Mouse (Mus musculus) lung, postnatal 36 days (tissue): ENCODE measurements around the gene Polr2a.

Experiments
- DNase-seq: peaks from one replicate; pipeline ENCODE4 v3.0.0; 2022; ENCODE audit warnings: mixed read lengths

Gene Polr2a

DNA sequence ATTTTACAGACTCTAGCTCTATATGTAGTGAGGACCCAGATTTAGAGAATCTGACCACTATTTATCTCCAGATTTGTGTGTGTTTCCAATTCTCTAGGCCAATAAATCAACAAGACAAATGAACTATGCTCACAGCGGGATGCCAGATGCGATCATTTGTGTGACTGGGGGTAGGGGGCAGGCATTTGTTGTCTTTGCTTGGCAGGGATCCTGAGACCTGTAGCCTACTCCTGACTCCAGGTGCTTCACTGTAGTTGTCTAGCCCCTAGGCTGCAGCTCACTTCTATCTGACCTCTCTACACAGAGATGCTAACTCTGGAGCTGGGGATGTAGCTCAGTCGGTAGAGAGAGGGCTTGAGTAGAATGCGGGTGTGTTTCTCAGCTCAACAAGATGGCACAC is 23.4 kb upstream of the Polr2a start:
- DNase-seq, result no peak

DNA sequence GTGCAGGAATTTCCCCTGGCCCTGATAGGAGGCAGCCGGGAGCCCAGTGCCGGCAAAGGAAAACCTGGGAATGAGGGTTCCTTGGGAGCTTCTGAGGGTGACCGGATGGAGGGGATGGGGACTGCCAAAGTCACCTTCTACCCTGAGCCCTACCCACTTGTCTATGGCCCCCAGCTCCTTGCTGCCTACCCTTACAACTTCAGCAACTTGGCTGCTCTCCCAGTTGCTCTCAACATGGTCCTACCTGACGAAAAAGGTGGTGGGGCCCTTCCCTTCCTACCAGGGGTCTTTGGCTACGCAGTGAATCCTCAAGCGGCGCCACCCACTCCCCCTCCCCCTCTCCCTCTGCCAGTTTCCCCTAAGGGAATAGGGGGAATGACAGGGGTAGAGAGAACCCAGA is 20.5 kb upstream of the Polr2a start:
- DNase-seq, result no peak

DNA sequence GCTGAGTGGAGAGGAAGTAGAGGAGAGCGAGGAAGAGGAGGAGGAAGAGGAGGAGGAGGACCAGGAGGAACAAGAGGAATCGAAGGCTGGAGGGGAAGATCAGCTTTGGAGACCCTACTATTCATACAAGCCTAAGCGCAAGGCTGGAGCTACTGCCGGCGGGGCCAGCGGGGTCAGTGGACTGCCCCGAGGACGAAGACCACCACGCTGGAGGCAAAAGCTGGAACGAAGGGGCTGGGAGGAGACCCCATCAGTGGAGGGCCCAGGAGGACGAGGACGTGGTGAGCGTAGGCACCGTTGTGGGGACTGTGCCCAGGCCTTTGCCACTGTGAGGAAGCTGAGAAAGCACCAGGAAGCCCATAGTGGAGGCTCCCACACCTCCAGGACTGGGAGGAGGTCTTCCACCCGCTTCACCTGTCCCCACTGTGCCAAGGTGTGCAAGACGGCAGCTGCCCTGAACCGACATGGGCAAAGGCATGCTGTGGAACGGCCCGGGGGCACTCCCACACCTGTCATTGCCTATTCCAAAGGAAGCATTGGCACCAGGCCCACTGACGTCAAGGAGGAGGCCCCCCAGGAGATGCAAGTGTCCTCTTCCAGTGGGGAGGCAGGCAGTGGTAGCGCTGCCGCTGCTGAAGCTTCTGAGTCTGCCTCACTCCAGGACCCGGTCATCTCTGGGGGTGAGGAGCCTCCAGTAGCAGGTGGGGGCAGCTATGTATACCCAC is 20.0 kb upstream of the Polr2a start:
- no peak for DNase-seq

DNA sequence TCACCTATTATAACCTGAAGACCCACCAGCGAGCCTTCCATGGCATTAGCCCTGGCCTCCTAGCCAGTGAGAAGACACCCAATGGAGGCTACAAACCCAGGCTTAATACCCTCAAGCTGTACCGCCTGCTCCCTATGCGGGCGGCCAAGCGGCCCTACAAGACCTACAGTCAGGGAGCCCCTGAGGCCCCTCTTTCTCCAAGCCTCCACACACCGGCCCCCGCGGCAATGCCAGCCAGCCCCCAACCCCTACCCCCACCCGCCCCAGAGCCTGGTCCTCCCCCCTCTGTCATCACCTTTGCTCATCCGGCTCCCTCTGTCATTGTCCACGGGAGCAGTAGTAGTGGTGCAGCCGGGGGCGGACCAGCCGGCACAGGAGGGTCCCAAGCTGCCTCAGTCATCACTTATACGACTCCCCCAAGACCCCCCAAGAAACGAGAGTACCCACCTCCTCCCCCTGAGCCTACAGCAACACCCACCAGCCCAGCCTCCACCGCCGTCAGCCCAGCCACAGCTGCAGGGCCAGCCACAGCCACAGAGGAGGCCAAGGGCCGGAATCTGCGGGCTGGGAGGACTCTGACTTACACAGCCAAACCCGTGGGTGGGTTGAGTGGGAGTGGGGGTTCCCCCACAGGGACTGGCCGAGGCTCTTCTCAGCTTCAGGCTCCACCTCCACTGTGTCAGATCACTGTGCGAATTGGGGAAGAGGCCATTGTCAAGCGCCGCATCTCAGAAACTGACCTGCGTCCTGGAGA is 19.2 kb upstream of the Polr2a start:
- DNase-seq, result peak; percentile 59

DNA sequence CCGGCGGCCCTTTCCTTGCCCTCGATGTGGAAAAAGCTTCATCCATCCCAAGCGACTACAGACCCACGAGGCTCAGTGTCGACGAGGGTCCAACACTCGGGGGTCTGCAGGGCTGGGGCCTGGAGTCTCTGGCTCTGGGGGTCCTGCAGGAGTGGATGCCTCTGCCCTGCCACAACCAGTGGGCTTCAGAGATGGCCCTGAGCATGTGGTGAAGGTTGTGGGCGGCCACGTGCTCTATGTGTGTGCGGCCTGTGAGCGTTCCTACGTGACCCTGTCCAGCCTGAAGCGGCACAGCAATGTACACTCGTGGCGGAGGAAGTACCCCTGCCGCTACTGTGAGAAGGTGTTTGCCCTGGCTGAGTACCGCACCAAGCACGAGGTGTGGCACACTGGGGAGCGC is 18.1 kb upstream of the Polr2a start:
- DNase-seq, result no peak

DNA sequence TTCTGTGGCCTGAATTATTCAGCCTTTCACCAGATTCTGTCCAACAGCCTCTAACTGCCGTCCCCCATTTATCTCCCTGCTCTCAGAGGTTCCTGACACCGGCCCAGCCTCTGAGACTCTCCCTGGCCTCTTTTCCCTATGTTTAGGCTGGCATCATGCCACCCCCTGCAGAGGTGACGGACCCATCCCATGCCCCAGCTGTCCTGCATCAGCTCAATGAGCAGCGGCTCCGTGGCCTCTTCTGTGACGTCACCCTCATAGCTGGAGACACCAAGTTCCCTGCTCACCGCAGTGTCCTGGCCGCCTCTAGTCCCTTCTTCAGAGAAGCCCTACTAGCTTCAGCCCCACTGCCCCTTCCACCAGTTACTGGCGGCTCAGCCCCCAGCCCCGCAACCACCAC is 17.3 kb upstream of the Polr2a start:
- no peak for DNase-seq

DNA sequence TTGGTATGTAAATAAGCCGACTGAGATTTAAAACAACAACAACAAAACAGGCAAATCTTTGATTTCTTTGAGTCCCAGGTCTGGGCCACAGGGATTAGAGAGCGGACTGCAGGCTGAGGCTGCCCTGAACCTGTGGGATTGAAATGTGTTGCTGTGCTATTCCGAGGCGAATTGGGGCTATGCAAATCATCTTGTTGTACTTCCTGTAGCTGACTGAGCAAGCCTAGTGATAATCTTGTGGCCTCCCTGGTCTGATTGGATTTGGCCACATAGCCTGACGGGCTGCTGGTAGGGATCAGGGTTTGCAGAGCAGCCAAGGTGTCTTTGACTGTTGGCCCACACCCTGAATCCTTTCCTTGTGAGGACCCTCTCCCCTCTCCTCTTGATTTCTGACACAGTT is 16.5 kb upstream of the Polr2a start:
- no peak for DNase-seq

DNA sequence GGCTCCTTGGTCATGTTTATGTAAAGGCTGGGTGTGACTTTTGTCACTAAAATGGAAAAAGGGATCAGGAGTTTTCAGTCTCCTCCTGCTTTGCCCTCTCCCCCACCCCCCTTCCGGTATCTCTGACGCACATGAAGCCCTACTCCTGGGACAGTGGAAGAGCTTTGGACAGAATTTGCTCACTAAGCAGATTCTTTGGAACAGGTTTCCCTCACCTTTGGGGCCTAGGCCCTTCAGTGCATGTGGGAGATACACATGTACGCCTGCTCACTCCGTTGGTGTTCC is 9.1 kb upstream of the Polr2a start:
- DNase-seq, result peak; percentile 71

DNA sequence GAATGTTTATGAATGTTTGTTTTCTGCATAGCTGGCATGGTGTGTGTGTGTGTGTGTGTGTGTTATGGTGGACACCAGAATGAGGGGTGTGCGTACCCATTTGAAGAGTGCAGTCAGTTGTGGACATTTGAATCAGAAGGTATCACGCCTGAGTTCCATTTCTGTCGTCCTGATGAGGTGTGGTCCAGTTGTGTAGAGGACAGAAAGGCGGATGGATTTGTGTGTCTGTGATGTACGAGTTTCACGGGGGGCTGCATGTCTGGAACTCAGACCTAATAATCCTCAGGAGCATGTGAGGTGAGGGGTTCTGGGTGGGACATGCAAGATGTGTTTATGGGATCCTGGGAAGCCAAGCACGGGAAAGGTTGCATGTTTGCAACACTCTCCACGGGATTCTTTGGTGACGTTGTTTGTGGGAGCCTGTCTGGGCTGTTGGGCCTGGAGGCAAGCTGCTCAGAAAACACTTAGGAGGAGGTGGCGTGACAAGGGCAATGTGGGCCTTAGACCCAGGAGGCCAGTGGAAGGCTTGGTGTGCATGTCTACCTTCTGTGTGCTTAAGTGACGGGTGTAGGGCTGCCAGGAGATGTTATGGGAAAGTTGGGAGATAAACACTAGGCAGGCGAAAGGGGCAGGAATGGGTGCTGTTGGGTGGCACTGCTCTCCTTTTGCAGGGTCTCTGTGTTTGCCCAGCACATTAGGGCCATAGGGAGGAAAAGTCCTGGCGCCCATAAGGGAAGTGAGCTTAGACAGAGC is 8.6 kb upstream of the Polr2a start:
- DNase-seq, result peak; percentile 41

DNA sequence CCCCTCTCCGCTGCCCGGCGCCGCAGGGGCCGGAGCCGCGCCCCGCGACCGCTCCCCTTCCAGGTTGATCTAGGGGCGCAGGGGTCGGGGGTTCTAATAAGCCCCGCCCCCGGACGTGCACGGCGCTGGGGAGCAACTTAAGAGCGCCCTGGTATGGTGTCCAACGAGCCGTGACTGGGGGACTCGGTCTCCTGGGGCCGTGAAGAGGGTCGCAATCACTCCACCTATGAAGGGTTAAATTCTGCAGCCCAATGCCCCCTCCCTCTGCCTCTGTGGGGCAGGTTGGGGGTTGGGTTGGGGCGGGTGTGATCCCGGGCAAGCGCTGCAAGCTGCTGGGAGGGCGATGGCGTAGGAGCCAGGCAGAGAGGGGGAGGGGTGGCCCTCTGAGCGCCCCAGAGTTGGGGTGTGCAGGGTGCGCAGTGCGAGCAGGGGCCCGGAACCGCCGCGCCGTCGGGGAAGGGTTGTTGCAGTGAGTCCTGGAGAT is 7.7 kb upstream of the Polr2a start:
- peak; percentile 79 for DNase-seq

DNA sequence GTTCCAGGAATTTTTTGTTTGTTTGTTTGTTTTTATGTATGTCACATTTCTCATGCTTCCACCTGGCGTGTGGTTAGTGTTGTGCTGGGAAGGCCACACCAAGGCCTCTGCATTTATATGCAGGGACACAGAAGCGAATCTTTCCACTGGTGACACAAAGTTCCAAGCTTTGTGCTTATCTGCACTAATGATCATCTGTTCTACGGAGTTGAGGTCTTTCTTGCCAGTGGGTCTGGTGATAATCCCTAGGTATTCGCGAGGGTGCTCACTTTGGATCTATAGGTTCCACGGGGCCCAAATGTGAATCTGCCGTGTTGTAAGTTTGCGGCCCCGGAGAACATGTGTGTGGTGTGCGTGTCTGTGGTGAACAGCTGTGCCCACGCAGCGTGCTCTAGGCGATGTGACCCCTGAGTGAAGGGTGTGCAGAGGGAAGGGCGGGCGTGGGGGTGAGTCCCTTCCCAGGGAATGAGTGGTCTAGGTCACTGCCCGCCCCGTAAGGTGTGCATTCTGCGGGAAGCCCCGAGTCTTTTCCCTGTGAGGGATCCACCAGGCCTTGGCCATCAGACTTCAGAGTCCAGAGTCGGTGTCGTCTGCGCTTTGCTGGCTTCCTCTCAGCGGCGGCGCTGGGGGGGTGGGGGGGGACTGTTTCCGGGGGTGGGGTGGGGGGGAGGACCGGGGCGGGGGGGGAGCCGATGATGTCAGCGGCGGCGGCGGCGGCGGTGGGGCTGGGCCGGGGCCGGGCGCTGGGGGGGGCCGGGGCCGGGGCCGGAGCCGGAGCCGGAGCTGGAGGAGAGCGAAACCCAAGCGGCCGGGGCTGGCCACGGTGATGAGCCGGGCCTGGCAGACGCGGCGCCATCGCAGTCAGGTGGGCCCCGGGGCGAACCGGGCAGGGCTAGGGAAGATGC is 7.0 kb upstream of the Polr2a start, which contains the start of gene Zbtb4:
Gene Zbtb4 (plus strand): TSS at position 692 of the 905 bp plus-strand sequence.
- DNase-seq, result peak; percentile 60

DNA sequence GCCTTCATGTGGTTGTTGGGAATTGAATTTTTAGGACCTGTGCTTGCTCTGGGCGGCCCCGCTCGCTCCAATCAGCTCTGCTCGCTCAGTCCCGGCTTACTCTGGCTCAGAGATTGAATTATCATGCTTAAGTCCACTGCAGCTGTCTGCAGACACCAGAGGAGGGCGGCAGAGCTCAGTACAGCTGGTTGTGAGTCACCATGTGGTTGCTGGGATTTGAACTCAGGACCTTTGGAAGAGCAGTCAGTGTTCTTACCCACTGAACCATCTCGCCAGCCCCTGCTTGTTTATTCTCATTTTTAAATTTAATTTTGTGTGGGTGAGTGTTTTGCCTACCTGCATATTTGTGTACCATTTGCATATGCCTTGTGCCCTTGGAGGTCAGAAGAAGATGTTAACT is 5.1 kb upstream of the Polr2a start:
- DNase-seq, result peak; percentile 36

DNA sequence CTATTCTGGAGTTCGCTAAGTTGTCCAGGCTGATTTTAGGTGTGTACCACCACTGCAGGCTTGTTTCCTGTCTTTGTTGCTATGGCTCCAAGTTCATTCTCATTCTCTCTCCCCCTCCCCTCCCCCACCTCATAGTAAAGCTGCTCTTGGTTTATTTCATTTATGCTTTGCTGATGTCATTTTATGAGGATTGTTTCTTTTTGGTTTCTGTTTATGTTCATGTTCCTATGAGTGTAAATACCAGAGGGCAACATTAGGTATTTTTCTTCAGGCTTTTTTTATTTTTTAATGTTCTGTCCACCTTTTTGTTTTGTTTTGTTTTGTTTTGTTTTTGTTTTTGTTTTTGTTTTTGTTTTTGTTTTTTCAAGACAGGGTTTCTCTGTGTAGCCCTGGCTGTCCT is 3.4 kb upstream of the Polr2a start, which contains the start of gene Slc35g3:
Gene Slc35g3 (minus strand): TSS at position 101 of the 400 bp plus-strand sequence.
- DNase-seq, result no peak

DNA sequence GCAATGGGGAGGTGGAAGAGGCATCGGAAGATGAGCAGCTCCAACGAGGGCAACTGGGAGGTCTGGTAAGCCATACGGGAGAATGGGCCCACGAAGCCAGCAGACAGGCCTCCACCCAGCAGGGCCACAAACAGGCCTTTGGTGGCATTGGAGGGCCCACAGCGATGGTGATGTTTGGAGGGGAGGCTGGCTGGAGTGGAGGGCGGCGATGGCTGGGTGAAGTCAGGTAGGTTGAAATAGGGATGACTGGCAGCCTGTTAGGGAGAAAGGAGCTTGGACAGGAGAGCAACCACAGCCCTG is 2.4 kb upstream of the Polr2a start:
- DNase-seq, result no peak

DNA sequence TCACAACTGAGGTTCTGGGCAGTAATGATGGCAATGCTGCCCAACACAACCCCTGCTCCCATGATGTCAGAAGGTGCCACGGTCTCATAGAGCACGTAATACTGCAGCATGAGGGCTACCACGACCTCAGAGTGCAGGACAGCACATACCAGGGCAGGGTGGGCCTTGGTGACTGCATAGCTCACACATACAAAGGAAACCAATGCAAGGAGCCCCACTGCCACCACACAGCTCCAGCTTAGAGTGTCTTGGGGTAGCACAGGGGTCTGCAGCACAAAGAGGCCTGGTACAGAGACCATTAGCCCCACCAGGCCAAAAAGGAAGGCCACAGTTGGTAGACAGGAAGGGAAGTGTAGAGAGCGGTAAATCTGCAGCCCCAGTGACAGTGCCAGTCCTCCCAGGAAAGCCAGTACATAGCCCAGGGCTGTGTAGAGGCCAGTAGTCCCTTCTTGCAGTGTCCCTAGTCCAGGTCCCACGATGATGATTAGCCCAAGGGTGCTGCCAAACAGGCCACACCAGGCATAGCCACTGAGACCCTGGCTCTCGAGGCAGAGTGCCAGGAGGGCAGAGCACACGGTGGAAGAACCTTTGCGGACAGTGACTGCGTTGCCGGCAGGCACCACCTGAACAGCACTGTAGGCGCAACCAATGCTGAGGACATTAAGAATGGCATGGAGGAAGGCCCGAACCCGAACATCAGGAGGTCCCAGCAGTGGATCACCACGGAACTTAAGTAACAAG is 1.9 kb upstream of the Polr2a start:
- no peak for DNase-seq

DNA sequence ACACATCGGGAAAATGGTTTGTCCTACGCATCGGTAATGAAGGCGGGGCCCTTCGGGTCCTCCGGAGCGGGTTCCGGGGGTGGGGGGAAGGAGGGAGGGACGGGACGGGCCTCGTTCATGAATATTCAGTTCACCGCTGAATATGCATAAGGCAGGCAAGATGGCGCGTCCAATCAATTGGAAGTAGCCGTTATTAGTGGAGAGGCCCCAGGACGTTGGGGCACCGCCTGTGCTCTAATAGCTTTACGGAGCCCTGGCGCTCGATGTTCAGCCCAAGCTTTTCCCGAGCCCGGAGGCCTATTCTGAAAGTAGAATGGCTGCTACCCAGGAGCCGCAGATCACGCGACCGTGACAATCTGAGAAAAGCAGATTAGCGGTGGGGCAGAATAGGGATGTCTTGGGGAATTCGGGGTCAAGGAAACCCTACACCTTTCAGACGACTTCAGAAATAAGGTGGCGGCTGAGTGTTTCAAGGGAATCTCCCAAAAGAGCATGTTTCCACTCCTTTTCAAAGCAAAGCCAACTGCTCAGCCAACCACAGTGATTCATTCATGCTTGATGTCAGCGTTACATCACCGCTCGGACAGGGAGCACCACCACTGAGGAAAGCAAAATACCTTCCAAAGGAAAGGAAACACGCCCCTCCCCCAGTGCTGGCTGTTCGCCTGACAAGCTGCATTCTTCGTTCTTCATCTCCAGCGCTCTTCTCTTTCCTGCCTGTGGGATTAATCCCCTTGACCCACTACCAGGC is 709 bp upstream of the Polr2a start:
- DNase-seq, result peak; percentile 95

DNA sequence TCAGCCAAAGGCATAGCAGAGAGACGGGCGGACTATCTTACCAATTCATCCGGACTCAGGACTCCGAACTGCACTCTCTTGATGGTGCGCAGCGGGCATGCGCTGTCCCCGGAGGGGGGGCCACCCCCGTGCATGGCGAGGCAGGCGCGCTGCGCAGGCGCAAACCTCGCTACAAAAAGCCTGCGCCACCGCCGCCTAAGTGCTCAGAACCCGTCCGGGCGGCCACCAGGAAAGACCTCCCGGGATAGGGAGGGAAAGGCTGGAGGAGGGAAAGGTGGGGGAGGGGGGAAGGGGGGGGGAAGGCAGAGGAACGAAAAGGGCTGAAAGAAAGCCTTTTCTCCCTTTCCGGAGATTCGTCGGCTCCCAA is 364 bp downstream of the Polr2a start:
- DNase-seq, result peak; percentile 97

DNA sequence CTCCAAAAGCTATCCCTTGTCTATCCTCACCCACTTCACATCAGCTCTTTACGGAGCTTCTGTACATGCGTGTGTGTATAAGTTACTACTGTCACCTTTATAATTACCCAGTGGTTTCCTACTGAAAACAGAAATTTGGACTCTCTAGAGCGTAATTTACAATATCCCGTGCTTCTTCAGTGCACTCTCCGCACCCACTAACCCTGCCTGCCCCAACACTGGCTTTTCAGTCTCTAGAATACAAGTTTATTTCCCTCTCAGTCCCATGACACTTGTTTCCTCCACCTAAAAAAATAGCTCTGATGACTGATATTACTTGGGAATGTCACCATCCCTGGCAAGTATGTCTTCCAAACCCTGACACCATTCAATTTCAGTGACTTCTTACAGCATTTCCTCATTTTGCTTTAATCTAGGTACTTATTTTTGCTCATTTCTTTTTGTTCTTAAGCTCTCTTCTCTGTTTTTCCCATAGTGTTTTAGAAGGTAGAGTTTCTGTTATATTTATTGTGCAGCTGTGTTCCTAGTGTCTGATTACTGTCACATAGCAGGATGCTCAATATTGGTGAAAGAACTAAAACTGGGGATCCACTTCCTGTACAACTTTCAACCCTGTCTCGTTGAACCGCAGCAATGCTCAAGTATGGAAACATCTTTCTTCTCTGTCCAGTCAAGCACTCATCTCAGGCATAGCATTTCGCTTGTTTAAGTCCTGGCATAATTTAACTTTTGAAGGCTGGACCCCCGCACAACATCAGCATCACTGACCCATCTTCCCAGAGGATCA is 941 bp downstream of the Polr2a start:
- DNase-seq, result no peak

DNA sequence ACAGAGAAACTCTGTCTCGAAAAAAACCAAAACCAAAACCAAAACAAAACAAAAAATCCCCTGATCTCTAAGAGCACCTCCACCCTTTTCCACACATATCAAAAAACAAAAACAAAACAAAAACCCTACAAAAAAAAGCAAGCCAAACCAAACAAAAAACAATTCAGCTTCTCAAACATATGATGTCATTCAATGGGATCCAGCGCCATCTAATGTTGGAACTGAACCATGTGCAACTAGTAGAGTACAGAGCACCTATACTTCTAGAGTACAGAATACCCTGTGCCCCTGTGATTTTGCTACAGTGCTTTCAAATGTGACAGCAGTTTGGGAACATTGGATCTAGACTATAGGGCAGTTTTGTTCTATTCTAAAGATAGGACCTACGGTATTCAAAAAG is 3.7 kb downstream of the Polr2a start:
- peak; percentile 66 for DNase-seq

DNA sequence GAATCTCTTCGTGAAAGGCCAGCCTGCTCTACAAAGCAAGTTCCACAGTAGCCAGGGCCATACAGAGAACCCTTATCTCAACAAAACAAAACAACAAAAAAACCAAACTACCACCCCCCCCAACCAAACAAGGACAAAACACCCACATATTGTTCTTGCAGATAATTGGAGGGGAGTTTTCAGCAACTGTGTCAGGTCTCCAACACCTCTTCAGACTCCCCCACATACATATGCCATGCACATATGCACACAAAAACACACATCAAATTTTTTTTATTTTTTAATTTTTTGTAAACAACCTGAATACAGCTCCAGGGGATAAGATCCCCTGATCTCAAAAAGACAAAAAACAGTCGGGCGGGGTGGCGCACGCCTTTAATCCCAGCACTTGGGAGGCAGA is 4.2 kb downstream of the Polr2a start:
- no peak for DNase-seq

DNA sequence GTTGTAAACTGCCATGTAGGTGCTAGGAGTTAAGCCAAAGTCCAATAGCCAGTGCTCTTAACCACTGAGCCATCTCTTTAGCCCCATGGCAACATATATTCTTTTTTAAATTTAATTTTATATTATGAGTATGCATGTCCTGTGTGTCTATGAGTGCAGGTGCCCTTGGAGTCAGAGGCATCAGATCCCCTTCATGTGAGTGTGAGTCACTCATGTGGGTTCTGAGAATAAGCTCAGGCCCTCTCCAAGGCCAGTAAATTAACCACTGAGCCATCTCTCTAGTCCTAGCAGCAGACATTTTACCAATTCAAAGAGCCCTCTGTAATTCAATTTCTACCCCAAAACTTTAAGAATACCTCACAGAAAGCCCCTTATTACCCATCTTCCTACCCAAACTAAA is 5.8 kb downstream of the Polr2a start:
- DNase-seq, result no peak
